Mouse (Mus musculus): Measurements from ENCODE around the gene Rpain. TPM values are rescaled to one million over a fixed set of nuclear protein-coding genes. Genes with fewer than 3 reads are reported as not detected.

Gene Rpain
- total and polyA plus RNA-seq, 3 experiments = 54.1 to 80.6 (median 64.6) TPM

GRCm38 (mm10) chr11:71007026-71007425, 37.0 kb downstream of the Rpain start:
- in situ Hi-C loops (cut with MboI; ENCODE audit: low pct_ligation_motif_present, low pct_unique_long_range_greater_than_20kb, low sequenced_read_pairs) = no loop called here
- dilution Hi-C loops (cut with MboI; ENCODE audit: extremely low pct_ligation_motif_present, extremely low pct_unique_long_range_greater_than_20kb, low sequenced_read_pairs) = no loop called here
- Histone ChIP-seq H3K4me1 (ENCODE audit: control insufficient read depth in 1 of 2, insufficient read depth in 2 of 2) (peaks cover 7 to 23% of the 10 kb centered on the region in 2 experiments), H3K4me2 (ENCODE audit: insufficient read depth, low read depth, poor library complexity, severe bottlenecking) (no peak overlapping the region), H3K9ac (ENCODE audit: insufficient read depth, low read depth) (no peak overlapping the region), H3K27me3 (replicated peaks) (no peaks in the 10 kb centered on the region), H3K4me3 (replicated peaks in 1 of 3; ENCODE audit: low read depth in 2 of 3, low read length in 2 of 3, poor library complexity in 1 of 3) (no peak overlapping the region), H3K79me2 (replicated peaks; ENCODE audit: control insufficient read depth, extremely low read depth, insufficient read depth, poor library complexity, severe bottlenecking) (peaks cover 21% of the 10 kb centered on the region), H3K9me3 (replicated peaks; ENCODE audit: low read length) (no peaks in the 10 kb centered on the region), H3K36me3 (replicated peaks in 1 of 2; ENCODE audit: control insufficient read depth in 1 of 2, insufficient read depth in 1 of 2, low read length in 1 of 2) (peaks cover 30 to 62% of the 10 kb centered on the region in 2 experiments), H3K27ac (ENCODE audit: insufficient read depth, low read depth) (no peak overlapping the region)
- no peak for DNase-seq (ENCODE audit: extremely low read depth)
- no peak for TF ChIP-seq GABPA (IDR thresholded peaks at IDR 0.05; ENCODE audit: insufficient replicate concordance, low read depth, low read length)
- no peak for TF ChIP-seq ETS1 (conservative IDR thresholded peaks at IDR 0.05; ENCODE audit: low read depth, low read length)
- no peak for TF ChIP-seq TCF12 (IDR thresholded peaks at IDR 0.05; ENCODE audit: low read depth, low read length)
- no peak for TF ChIP-seq KAT2A (IDR thresholded peaks at IDR 0.05; ENCODE audit: insufficient replicate concordance, low read length)
- TF ChIP-seq EP300 (IDR thresholded peaks at IDR 0.05; ENCODE audit: low read length) = no peak
- TF ChIP-seq USF1 (IDR thresholded peaks at IDR 0.05; ENCODE audit: low read depth, low read length) = no peak
- no peak for TF ChIP-seq BHLHE40 (IDR thresholded peaks at IDR 0.05; ENCODE audit: low read depth, low read length)
- no peak for TF ChIP-seq MXI1 (IDR thresholded peaks at IDR 0.05; ENCODE audit: low read depth, low read length)
- TF ChIP-seq TBP (conservative IDR thresholded peaks at IDR 0.05; ENCODE audit: low read depth, low read length) = no peak

- Histone ChIP-seq H3K36me3 (replicated peaks in 1 of 2; ENCODE audit: control insufficient read depth in 1 of 2, insufficient read depth in 1 of 2, low read length in 1 of 2) (peaks cover 38 to 63% of the 10 kb centered on the region in 2 experiments), H3K4me3 (replicated peaks in 1 of 3; ENCODE audit: low read depth in 2 of 3, low read length in 2 of 3, poor library complexity in 1 of 3) (no peak overlapping the region), H3K9ac (ENCODE audit: insufficient read depth, low read depth) (no peak overlapping the region), H3K4me1 (ENCODE audit: control insufficient read depth in 1 of 2, insufficient read depth in 2 of 2) (peaks cover 0 to 15% of the 10 kb centered on the region in 2 experiments; a peak in 2 of 4 replicates), H3K27ac (ENCODE audit: insufficient read depth, low read depth) (no peak overlapping the region), H3K9me3 (replicated peaks; ENCODE audit: low read length) (no peaks in the 10 kb centered on the region), H3K4me2 (ENCODE audit: insufficient read depth, low read depth, poor library complexity, severe bottlenecking) (no peak overlapping the region), H3K27me3 (replicated peaks) (no peaks in the 10 kb centered on the region), H3K79me2 (replicated peaks; ENCODE audit: control insufficient read depth, extremely low read depth, insufficient read depth, poor library complexity, severe bottlenecking) (peaks cover 16% of the 10 kb centered on the region)
- DNase-seq (ENCODE audit: extremely low read depth) = no peak
- dilution Hi-C loops (cut with MboI; ENCODE audit: extremely low pct_ligation_motif_present, extremely low pct_unique_long_range_greater_than_20kb, low sequenced_read_pairs) = no loop called here
- TF ChIP-seq USF1 (IDR thresholded peaks at IDR 0.05; ENCODE audit: low read depth, low read length) (no peak), ZNF384 (IDR thresholded peaks at IDR 0.05; ENCODE audit: low read depth, low read length) (no peak), RCOR1 (conservative IDR thresholded peaks at IDR 0.05; ENCODE audit: low read depth, low read length) (no peak), JUN (IDR thresholded peaks at IDR 0.05; ENCODE audit: insufficient read depth, low read depth, low read length) (no peak)
- in situ Hi-C loops (cut with MboI; ENCODE audit: low pct_ligation_motif_present, low pct_unique_long_range_greater_than_20kb, low sequenced_read_pairs) = no loop called here
These were observed 37.8 kb downstream of the Rpain start for GRCm38 (mm10) chr11:71007831-71008230.

GRCm38 (mm10) chr11:71008321-71008720, 38.3 kb downstream of the Rpain start:
- H3K79me2 ChIP-seq (replicated peaks; ENCODE audit: control insufficient read depth, extremely low read depth, insufficient read depth, poor library complexity, severe bottlenecking) = peaks cover 11% of the 10 kb centered on the region
- H3K9ac ChIP-seq (ENCODE audit: insufficient read depth, low read depth) = no peak overlapping the region
- TF ChIP-seq MAFK (IDR thresholded peaks at IDR 0.05; ENCODE audit: insufficient replicate concordance, low read length) (0 out of 2 replicates have a peak, but pooled peaks have one; percentile 13), ELF1 (IDR thresholded peaks at IDR 0.05; ENCODE audit: low read depth, low read length) (no peak)
- DNase-seq (ENCODE audit: extremely low read depth) = no peak
- H3K27me3 ChIP-seq (replicated peaks) = no peaks in the 10 kb centered on the region
- peaks cover 0 to 10% of the 10 kb centered on the region in 2 experiments; a peak in 2 of 4 replicates for H3K4me1 ChIP-seq (ENCODE audit: control insufficient read depth in 1 of 2, insufficient read depth in 2 of 2)
- dilution Hi-C loops (cut with MboI; ENCODE audit: extremely low pct_ligation_motif_present, extremely low pct_unique_long_range_greater_than_20kb, low sequenced_read_pairs) = no loop called here
- no peak overlapping the region for H3K27ac ChIP-seq (ENCODE audit: insufficient read depth, low read depth)
- peaks cover 39 to 66% of the 10 kb centered on the region in 2 experiments for H3K36me3 ChIP-seq (replicated peaks in 1 of 2; ENCODE audit: control insufficient read depth in 1 of 2, insufficient read depth in 1 of 2, low read length in 1 of 2)
- H3K9me3 ChIP-seq (replicated peaks; ENCODE audit: low read length) = no peaks in the 10 kb centered on the region
- H3K4me2 ChIP-seq (ENCODE audit: insufficient read depth, low read depth, poor library complexity, severe bottlenecking) = no peak overlapping the region
- no peak overlapping the region for H3K4me3 ChIP-seq (replicated peaks in 1 of 3; ENCODE audit: low read depth in 2 of 3, low read length in 2 of 3, poor library complexity in 1 of 3)
- in situ Hi-C loops (cut with MboI; ENCODE audit: low pct_ligation_motif_present, low pct_unique_long_range_greater_than_20kb, low sequenced_read_pairs) = no loop called here

Data from CH12.LX (cell line).